Mouse (Mus musculus): ENCODE measurements around the gene Ube2e2. TPM values are rescaled to one million over a fixed set of nuclear protein-coding genes. Genes with fewer than 3 reads are reported as not detected.
"Not testable (repeated sequence)": the region's sequence is repeated elsewhere in the genome, so short reads cannot be mapped to it uniquely, and the experiment has no call there.

Ube2e2 gene
- total and polyA plus RNA-seq, 2 experiments from 2014 or later = 84.5 to 167 TPM

GRCm38 (mm10) chr14:18678121-18678836 lies 215.8 kb downstream of the Ube2e2 start:
- Histone ChIP-seq H3K9ac (replicated peaks; ENCODE audit: low read length, poor library complexity, severe bottlenecking) (no peak overlapping the region), H3K9me3 (ENCODE audit: low read length) (no peaks in the 10 kb centered on the region), H3K4me1 (ENCODE audit: insufficient read depth, low read length) (no peaks in the 10 kb centered on the region), H3K27me3 (ENCODE audit: insufficient read depth, low read length) (no peaks in the 10 kb centered on the region), H3K27ac (ENCODE audit: low read depth, low read length) (no peak overlapping the region), H3K36me3 (ENCODE audit: insufficient read depth, low read length) (no peaks in the 10 kb centered on the region), H3K4me3 (ENCODE audit: low read depth, low read length) (no peak overlapping the region), H3K4me2 (ENCODE audit: low read depth, low read length, poor library complexity, severe bottlenecking) (no peak overlapping the region)
- no peak for DNase-seq (ENCODE audit: low spot score)
- TF ChIP-seq CTCF (IDR thresholded peaks at IDR 0.05) = no peak
- WGBS = 65% methylated on average over 3 of the region's 3 CpGs
- no peak for ATAC-seq (ENCODE audit: low FRiP score)

GRCm38 (mm10) chr14:18670712-18671111 lies 223.4 kb downstream of the Ube2e2 start:
- Histone ChIP-seq H3K27me3 (ENCODE audit: insufficient read depth, low read length) (no peaks in the 10 kb centered on the region), H3K27ac (ENCODE audit: low read depth, low read length) (no peak overlapping the region), H3K9ac (replicated peaks; ENCODE audit: low read length, poor library complexity, severe bottlenecking) (no peak overlapping the region), H3K4me1 (ENCODE audit: insufficient read depth, low read length) (no peaks in the 10 kb centered on the region), H3K4me3 (ENCODE audit: low read depth, low read length) (no peak overlapping the region), H3K9me3 (ENCODE audit: low read length) (no peaks in the 10 kb centered on the region), H3K4me2 (ENCODE audit: low read depth, low read length, poor library complexity, severe bottlenecking) (no peak overlapping the region), H3K36me3 (ENCODE audit: insufficient read depth, low read length) (no peaks in the 10 kb centered on the region)
- DNase-seq (ENCODE audit: low spot score) = no peak
- ATAC-seq (ENCODE audit: low FRiP score) = no peak
- 90% methylated on average over 8 of the region's 8 CpGs for WGBS
- no peak for TF ChIP-seq CTCF (IDR thresholded peaks at IDR 0.05)

GRCm38 (mm10) chr14:18669301-18669935 lies 224.6 kb downstream of the Ube2e2 start:
- no peaks in the 10 kb centered on the region for H3K4me1 ChIP-seq (ENCODE audit: insufficient read depth, low read length)
- H3K36me3 ChIP-seq (ENCODE audit: insufficient read depth, low read length) = no peaks in the 10 kb centered on the region
- H3K4me3 ChIP-seq (ENCODE audit: low read depth, low read length) = no peak overlapping the region
- no peak overlapping the region for H3K4me2 ChIP-seq (ENCODE audit: low read depth, low read length, poor library complexity, severe bottlenecking)
- no peak overlapping the region for H3K9ac ChIP-seq (replicated peaks; ENCODE audit: low read length, poor library complexity, severe bottlenecking)
- no peaks in the 10 kb centered on the region for H3K27me3 ChIP-seq (ENCODE audit: insufficient read depth, low read length)
- DNase-seq (ENCODE audit: low spot score) (no peak), ATAC-seq (ENCODE audit: low FRiP score) (no peak)
- no peak overlapping the region for H3K27ac ChIP-seq (ENCODE audit: low read depth, low read length)
- no peaks in the 10 kb centered on the region for H3K9me3 ChIP-seq (ENCODE audit: low read length)
- 39% methylated on average over 2 of the region's 2 CpGs for WGBS
- TF ChIP-seq CTCF (IDR thresholded peaks at IDR 0.05) = no peak

- not testable (repeated sequence) for H3K27ac ChIP-seq (ENCODE audit: low read depth, low read length); ATAC-seq (ENCODE audit: low FRiP score); H3K9me3 ChIP-seq (ENCODE audit: low read length); H3K4me3 ChIP-seq (ENCODE audit: low read depth, low read length); H3K4me1 ChIP-seq (ENCODE audit: insufficient read depth, low read length); DNase-seq (ENCODE audit: low spot score); H3K9ac ChIP-seq (replicated peaks; ENCODE audit: low read length, poor library complexity, severe bottlenecking); H3K36me3 ChIP-seq (ENCODE audit: insufficient read depth, low read length); H3K4me2 ChIP-seq (ENCODE audit: low read depth, low read length, poor library complexity, severe bottlenecking); H3K27me3 ChIP-seq (ENCODE audit: insufficient read depth, low read length)
- 97% methylated on average over 4 of the region's 4 CpGs for whole genome bisulfite sequencing
Observed at GRCm38 (mm10) chr14:18668309-18668708, 225.8 kb downstream of the Ube2e2 start.

GRCm38 (mm10) chr14:18667755-18668154 lies 226.3 kb downstream of the Ube2e2 start:
- ATAC-seq (ENCODE audit: low FRiP score) = no peak
- 94% methylated on average over 2 of the region's 2 CpGs for WGBS
- Histone ChIP-seq H3K27ac (ENCODE audit: low read depth, low read length) (no peak overlapping the region), H3K9me3 (ENCODE audit: low read length) (no peaks in the 10 kb centered on the region), H3K4me1 (ENCODE audit: insufficient read depth, low read length) (no peaks in the 10 kb centered on the region), H3K4me3 (ENCODE audit: low read depth, low read length) (no peak overlapping the region), H3K9ac (replicated peaks; ENCODE audit: low read length, poor library complexity, severe bottlenecking) (no peak overlapping the region), H3K4me2 (ENCODE audit: low read depth, low read length, poor library complexity, severe bottlenecking) (no peak overlapping the region), H3K27me3 (ENCODE audit: insufficient read depth, low read length) (no peaks in the 10 kb centered on the region), H3K36me3 (ENCODE audit: insufficient read depth, low read length) (no peaks in the 10 kb centered on the region)
- TF ChIP-seq CTCF (IDR thresholded peaks at IDR 0.05) = no peak
- no peak for DNase-seq (ENCODE audit: low spot score)

GRCm38 (mm10) chr14:18666251-18666650 lies 227.8 kb downstream of the Ube2e2 start:
- DNase-seq (ENCODE audit: low spot score) = no peak
- 63% methylated on average over 1 of the region's 1 CpGs for WGBS

More at GRCm38 (mm10) chr14:18666251-18666650, 227.8 kb downstream of the Ube2e2 start:
- Histone ChIP-seq H3K27me3 (ENCODE audit: insufficient read depth, low read length) (no peaks in the 10 kb centered on the region), H3K36me3 (ENCODE audit: insufficient read depth, low read length) (no peaks in the 10 kb centered on the region), H3K27ac (ENCODE audit: low read depth, low read length) (no peak overlapping the region), H3K4me2 (ENCODE audit: low read depth, low read length, poor library complexity, severe bottlenecking) (no peak overlapping the region), H3K4me1 (ENCODE audit: insufficient read depth, low read length) (no peaks in the 10 kb centered on the region), H3K4me3 (ENCODE audit: low read depth, low read length) (no peak overlapping the region), H3K9ac (replicated peaks; ENCODE audit: low read length, poor library complexity, severe bottlenecking) (no peak overlapping the region), H3K9me3 (ENCODE audit: low read length) (0 out of 2 replicates have a peak, but pooled peaks cover 5% of the 10 kb centered on the region)
- no peak for ATAC-seq (ENCODE audit: low FRiP score)
- no peak for TF ChIP-seq CTCF (IDR thresholded peaks at IDR 0.05)
